Mouse (Mus musculus): ENCODE data around the gene Ngb.

The Ngb gene

DNA sequence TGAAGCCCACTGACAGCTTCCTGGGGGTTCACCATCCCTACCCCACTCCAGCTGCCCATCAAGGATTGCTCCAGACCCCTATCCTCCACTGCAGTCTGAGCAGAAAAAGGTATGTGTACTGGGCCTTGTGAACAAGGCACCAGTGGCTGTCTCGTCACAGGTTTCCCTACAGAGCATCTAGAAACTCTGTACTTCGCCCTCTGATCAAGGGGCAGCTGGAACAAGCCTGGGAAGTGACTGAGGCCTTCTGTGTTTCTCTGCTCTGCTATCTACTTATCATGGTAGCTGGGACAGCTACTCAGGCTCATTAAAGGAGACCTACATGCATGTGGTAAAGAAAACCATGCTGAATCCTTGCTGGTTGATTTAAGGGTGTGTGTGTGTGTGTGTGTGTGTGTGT lies 12.6 kb downstream of the Ngb start:
- DNase-seq: no peak

DNA sequence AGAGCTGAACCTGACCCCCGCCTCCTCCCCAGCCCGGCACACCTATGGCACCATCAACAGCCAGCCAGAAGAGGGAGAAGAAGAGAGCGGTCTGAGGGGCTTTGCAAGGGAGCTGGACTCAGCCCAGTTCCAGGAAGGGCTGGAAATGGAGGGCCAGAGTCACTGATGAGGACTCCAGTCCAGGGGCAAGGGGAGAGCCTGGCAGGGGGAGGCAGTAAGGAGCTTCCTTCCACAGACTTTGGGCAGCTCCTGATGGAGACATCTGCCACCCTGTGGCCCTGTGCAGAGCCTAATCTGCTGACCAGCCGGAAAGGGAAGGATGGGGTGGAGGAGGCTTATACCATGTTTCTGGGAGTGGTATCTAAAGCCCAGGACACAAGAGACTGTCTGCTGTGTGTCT lies 13.1 kb downstream of the Ngb start:
- no peak for DNase-seq

- DNase-seq: peak; percentile 45
Measured at GRCm38 (mm10) chr12:87088331-87088730, 14.0 kb downstream of the Ngb start.

DNA sequence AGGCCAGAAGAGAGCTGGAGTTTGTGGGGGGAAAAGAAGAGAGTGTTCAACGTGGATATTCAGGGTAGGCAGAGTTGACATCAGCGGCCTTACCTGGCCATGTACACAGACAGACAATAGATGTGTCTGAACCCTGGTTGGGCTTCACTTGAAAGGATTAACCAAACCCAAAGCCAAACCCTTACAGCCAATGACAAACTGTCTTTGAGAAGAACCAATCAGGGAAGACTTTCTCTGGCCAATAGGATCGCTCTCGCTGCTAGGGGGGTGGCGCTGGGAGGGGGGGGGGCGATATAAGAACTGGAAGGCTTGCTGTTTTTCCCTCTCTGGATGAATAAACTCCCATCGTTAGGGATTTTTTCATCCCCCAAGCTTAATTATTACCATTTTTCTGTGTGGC lies 15.1 kb downstream of the Ngb start:
- no peak for DNase-seq

GRCm38 (mm10) chr12:87082797-87083196 lies 19.5 kb downstream of the Ngb start:
- no peak for DNase-seq

DNA sequence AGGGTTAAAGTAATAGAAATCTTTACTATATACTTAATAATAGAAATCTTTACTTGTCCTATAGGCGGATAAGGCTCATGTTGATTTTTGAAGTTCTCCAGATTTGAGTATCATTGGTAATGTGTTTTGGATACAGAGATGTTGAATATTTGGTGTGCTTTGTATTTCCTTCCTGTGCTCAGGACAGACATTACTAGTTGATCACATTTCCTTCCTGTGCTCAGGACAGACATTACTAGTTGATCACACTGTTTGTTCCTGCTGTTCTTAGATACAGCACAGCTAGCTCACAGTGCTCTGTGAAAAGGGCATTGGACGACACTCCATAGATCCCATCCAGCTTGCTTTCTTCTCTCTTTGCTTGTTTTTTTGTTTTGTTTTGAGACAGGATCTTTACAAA lies 25.7 kb downstream of the Ngb start:
- no peak for DNase-seq

DNA sequence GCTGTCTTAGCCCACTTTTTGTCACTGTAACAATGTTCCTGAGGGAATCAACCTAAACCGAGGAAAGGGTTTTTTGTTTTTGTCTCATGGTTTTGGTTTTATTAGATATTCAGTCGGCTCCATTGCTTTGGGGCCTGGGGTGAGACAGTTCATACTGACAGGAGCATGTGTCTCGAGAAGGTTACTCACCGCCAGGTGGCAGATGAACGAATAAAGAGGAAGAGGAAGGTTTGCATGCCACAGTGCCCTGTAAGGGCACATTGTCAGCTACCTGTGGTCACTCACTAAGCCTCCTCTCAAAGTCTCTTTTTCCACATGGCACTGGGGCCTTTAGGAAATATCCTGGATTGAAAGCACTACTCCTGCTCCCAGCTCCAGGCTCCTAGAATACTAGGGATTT lies 31.8 kb downstream of the Ngb start:
- no peak for DNase-seq

GRCm38 (mm10) chr12:87066429-87066828 lies 35.9 kb downstream of the Ngb start:
- no peak for DNase-seq

DNA sequence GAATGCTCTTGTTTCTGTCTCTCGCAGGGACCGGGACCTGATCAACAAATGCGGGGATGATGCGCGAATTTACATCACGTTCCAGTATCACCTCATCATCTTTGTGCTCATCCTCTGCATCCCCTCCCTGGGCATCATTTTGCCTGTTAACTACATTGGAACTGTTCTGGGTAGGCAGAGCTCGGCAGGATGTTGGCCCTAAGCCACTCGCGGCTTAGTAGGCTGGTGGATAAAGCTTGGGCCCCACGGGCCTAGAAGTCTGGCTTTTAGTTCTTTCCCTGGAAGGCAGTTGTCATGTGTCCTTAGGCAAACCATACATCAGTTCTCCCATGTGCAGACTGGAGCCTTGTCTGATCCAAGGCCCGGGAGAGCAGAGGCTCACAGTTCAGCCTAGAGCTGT lies 36.9 kb downstream of the Ngb start:
- no peak for DNase-seq

DNA sequence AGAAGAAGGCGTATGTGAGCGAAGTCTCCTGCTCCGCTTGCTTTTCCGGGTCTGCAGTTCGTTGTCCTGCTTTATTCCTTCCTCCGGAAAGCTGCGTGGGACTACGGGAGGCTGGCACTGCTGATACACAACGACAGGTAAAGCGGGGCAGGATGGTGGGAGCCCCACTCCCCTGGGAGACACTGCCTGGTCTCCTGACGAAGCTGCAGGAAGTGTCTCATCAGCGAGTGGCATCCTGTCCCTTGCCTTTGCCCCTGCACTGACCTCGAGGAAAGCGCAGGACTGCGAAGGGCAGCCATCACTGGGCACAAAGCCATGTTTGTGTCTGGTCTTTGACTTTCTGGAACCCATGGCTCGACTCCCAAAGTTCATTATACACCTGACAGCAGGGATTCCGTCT lies 45.3 kb downstream of the Ngb start:
- DNase-seq: no peak

DNA sequence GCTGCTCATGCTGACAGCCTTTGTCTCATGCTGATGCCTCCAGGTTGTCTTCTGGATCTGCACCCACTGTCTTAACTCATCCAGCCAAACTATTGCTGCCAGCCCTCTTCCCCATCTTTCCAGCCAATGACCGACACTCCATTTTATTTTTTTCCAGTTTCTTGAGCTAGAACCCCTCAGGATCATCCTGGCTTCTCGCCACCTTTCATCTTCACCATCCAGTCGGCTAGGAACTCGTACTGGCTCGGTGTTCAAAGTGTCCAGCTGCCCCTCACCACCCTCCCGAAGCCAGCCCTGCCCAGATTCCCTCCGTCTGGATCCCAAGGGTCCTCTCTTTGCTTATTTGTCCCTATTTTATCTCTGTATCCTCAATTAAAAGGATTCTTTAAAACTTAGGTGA lies 47.5 kb downstream of the Ngb start:
- no peak for DNase-seq

GRCm38 (mm10) chr12:87052661-87053321 lies 49.5 kb downstream of the Ngb start:
- peak; percentile 95 for DNase-seq

- no peak for DNase-seq
Measured at GRCm38 (mm10) chr12:87047536-87047935, 54.8 kb downstream of the Ngb start.

All from right cerebral cortex, postnatal 14 days (tissue).